Mouse (Mus musculus) cortical plate, adult 2 months (tissue): ENCODE results near the gene Olfr750.

ENCODE experiments used
- CTCF ChIP-seq: fragments of 200-500 bp; IDR thresholded peaks from 2 replicates; pipeline ENCODE4 v1.5.1; 2011; ENCODE audit warnings: mild to moderate bottlenecking, control low read depth, low read length; ENCODE audit not compliant: insufficient read depth; ENCODE audit errors: extremely low read depth
- POLR2A ChIP-seq: fragments of 200-500 bp; IDR thresholded peaks from 2 replicates; pipeline ENCODE4 v1.6.1; 2011; ENCODE audit warnings: mild to moderate bottlenecking, low read length, control low read depth; ENCODE audit not compliant: insufficient read depth; ENCODE audit errors: extremely low read depth

GRCm38 (mm10) chr14:51090921-51091900 is 17.0 kb upstream of the Olfr750 start, which contains the start of the genes Rnase4 and Ang:
- TF ChIP-seq POLR2A, result no peak
- no peak for TF ChIP-seq CTCF
